Mouse (Mus musculus) intestine, embryonic 14.5 days (tissue): ENCODE measurements around the gene Fgfr2. TPM values are rescaled to one million over a fixed set of nuclear protein-coding genes. Genes with fewer than 3 reads are reported as not detected.

Source experiments
- ATAC-seq: fragments of 200-750 bp; cut with Nextera tagmentation; replicated peaks from 2 replicates; pipeline ENCODE4 v1.8.0; 2017; ENCODE audit warnings: low read depth, moderate number of reproducible peaks, moderate TSS enrichment, moderate library complexity; ENCODE audit not compliant: low FRiP score, low TSS enrichment
- DNase-seq: peaks from one replicate; pipeline ENCODE4 v3.0.0-alpha.2; 2018; ENCODE audit warnings: low spot score
- H3K27ac ChIP-seq: fragments of 300-500 bp; sonication (generic); 2 replicates; pipeline ENCODE4 v1.5.1; 2014; ENCODE audit warnings: low read depth, mild to moderate bottlenecking, control low read depth
- H3K27me3 ChIP-seq: fragments of 300-500 bp; sonication (generic); replicated peaks from 2 replicates; pipeline ENCODE4 v1.6.1; 2014; ENCODE audit warnings: low read length, control low read depth; ENCODE audit not compliant: control insufficient read depth, insufficient read depth
- H3K36me3 ChIP-seq: fragments of 300-500 bp; sonication (generic); 2 replicates; pipeline ENCODE4 v1.6.1; 2014; ENCODE audit warnings: low read length, control low read depth; ENCODE audit not compliant: control insufficient read depth, insufficient read depth
- H3K4me1 ChIP-seq: fragments of 300-500 bp; sonication (generic); replicated peaks from 2 replicates; pipeline ENCODE4 v1.6.1; 2014; ENCODE audit warnings: low read length, control low read depth, mixed read lengths; ENCODE audit not compliant: control insufficient read depth, insufficient read depth
- H3K4me2 ChIP-seq: fragments of 300-500 bp; sonication (generic); 2 replicates; pipeline ENCODE4 v1.6.1; 2014; ENCODE audit warnings: low read length
- H3K4me3 ChIP-seq: fragments of 300-500 bp; sonication (generic); 2 replicates; pipeline ENCODE4 v1.5.1; 2014; ENCODE audit warnings: low read depth, low read length, control low read depth, mixed read lengths
- H3K9ac ChIP-seq: fragments of 300-500 bp; sonication (generic); 2 replicates; pipeline ENCODE4 v1.6.1; 2014; ENCODE audit warnings: mild to moderate bottlenecking, low read length
- H3K9me3 ChIP-seq: fragments of 300-500 bp; sonication (generic); 2 replicates; pipeline ENCODE4 v1.6.1; 2016; ENCODE audit warnings: low read length, control low read depth; ENCODE audit not compliant: control insufficient read depth
- WGBS: fragments of 180-500 bp; shearing (Covaris S2); extraction: QIAGEN DNeasy Blood & Tissue Kit; methylation state at CpG from one replicate; pipeline ENCODE4 v1.1.7; 2014; 5-methylcytosine and 5-hydroxymethylcytosine counted together
- polyA plus RNA-seq: library from polyadenylated mRNA; unstranded; fragments of >200 nt; fragmentation: Nextera tagmentation; extraction: Ambion mirVana; gene quantifications from 2 replicates; pipeline ENCODE4 v1.2.1, GENCODE M21; 2014

Fgfr2 gene
- polyA plus RNA-seq, 1 experiment from 2014 or later, result 105 TPM

DNA sequence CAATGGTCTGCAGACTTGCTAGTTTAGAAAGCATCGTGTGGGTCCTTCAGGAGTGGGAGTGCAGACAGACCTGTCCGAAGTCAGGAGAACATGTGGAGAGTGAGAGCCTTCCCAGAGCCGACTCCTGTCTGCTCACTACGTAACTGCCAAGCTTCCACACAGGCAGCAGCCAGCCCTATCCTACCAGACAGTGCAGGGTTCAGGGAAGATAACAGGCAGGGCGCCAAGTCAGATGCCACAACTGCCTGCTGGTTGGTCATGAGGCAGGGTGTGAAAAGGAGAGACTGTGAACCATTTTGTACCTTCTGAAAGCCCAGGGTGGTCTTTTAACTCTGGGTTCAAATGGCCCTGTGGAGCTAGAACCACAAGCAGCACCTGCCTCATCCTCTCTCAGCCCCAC is 553.1 kb downstream of the Fgfr2 start:
- Histone ChIP-seq H3K4me2 (no peak overlapping the region), H3K4me3 (no peak overlapping the region), H3K27me3 (no peaks in the 10 kb centered on the region), H3K36me3 (peaks cover 45% of the 10 kb centered on the region), H3K27ac (no peak overlapping the region), H3K4me1 (0 out of 2 replicates have a peak, but pooled peaks cover 3% of the 10 kb centered on the region), H3K9me3 (no peaks in the 10 kb centered on the region), H3K9ac (no peak overlapping the region)
- DNase-seq (no peak), ATAC-seq (no peak)
- 63% methylated on average over 5 of the region's 5 CpGs for WGBS

DNA sequence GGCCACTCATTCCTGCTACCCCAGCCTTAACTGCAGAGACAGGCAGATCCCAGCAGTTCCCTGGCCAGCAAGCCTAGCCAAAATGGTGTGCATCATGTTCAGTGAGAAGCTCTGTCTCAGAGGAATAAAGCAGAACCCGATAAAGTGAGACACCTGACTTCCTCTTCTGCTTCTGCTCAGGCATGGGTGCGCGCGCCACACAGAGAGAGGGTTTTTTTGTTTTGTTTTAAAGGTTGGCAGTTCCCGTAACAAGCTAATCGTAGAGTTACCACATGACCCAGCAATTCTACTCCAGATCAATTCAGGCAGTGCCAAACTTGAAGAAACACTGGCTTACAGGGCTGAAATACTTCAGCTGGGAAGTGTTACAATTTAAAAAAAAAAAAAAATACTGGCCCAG is 554.3 kb downstream of the Fgfr2 start:
- no peak overlapping the region for H3K27ac ChIP-seq
- DNase-seq (no peak), ATAC-seq (no peak)
- no peaks in the 10 kb centered on the region for H3K9me3 ChIP-seq
- no peak overlapping the region for H3K4me3 ChIP-seq
- H3K4me1 ChIP-seq, result 0 out of 2 replicates have a peak, but pooled peaks cover 3% of the 10 kb centered on the region
- H3K4me2 ChIP-seq, result no peak overlapping the region
- WGBS, result 88% methylated on average over 6 of the region's 6 CpGs
- no peaks in the 10 kb centered on the region for H3K27me3 ChIP-seq
- peaks cover 58% of the 10 kb centered on the region for H3K36me3 ChIP-seq
- no peak overlapping the region for H3K9ac ChIP-seq

DNA sequence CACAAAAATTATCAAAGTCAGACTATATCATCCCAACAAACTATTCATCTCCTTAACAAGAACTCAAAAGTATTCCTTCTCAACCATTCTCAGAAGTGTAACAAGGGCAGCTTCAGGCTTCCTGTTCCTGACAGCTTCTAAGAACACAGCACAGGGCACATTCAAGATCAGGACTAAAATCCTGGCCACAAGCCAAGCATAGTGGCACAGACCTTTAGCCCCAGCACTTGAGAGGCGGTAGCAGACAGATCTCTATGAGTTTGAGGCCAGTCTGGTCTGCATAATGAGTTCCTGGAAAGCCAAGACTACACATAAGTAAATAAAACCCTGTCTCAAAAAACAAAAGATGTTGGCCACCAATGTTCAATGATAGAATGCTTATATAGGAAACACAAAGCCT is 557.3 kb downstream of the Fgfr2 start:
- H3K27ac ChIP-seq, result no peak overlapping the region
- no peak overlapping the region for H3K9ac ChIP-seq
- no peak overlapping the region for H3K4me3 ChIP-seq
- peaks cover 88% of the 10 kb centered on the region for H3K36me3 ChIP-seq
- no peak overlapping the region for H3K4me2 ChIP-seq
- no peaks in the 10 kb centered on the region for H3K27me3 ChIP-seq
- no peaks in the 10 kb centered on the region for H3K9me3 ChIP-seq
- no peak for ATAC-seq
- DNase-seq, result no peak
- WGBS, result 56% methylated on average over 1 of the region's 1 CpGs
- H3K4me1 ChIP-seq, result no peaks in the 10 kb centered on the region

DNA sequence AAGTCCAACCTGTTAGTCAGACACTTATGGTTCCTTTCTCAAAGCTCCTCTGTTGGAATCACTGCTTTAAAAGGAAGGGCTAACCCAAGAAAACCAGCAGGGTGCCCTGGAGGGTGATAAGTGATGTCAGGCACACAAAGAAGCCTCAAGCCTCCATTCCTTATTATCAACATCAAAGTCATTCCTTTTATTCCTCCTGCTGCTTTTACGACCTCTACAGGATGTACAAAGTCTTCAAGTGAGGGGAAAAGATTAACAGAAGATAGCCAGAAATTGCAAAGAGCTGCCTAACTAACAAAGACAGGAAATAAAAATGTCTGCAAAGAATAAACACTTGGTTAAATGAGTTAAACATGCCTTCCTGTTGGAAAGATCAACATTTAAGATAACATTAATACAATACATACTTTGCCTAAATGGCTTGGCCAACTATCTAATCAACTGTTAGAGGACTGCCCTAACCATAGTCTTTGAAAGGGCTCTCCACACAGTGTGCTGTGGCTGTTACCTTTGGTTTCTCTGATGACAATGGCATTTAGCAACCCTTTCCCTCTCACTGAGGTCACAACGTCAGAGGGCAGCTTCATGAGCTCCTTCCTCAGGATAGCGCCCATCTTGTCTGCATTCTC is 563.9 kb downstream of the Fgfr2 start:
- 35% methylated on average over 3 of the region's 3 CpGs for WGBS

DNA sequence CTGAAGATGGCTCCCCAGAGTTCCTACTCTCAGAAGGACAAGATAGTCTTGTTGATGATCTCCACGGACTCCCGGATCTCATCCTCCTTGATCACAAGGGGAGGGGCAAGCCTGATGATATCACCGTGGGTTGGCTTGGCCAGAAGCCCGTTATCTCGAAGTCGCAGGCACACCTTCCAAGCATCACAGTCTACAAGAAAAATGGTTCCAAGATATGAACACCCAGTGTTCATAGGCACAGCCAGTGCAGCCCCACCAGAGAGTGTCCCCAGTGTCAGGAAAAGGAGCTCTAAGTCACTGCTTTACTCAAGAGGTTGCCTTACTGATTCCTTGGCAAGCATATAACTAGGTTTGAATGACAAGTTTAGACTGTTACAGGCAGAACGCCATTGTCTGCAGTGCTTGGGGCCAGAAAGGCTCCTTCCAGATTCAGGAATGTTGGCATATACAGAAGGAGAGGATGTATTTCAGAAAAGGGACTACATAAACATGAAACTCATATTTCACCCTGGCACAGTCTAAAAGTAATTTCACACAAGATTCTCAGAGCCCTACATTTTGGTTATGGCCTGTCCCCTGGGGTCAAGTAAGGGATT is 564.9 kb downstream of the Fgfr2 start:
- Histone ChIP-seq H3K27ac (no peak overlapping the region), H3K4me2 (no peak overlapping the region), H3K27me3 (no peaks in the 10 kb centered on the region), H3K4me1 (no peaks in the 10 kb centered on the region), H3K4me3 (no peak overlapping the region), H3K9me3 (no peaks in the 10 kb centered on the region), H3K36me3 (peaks cover 64% of the 10 kb centered on the region), H3K9ac (no peak overlapping the region)
- ATAC-seq (no peak), DNase-seq (no peak)
- 88% methylated on average over 7 of the region's 7 CpGs for WGBS

More for the DNA sequence above, 563.9 kb downstream of the Fgfr2 start:
- ATAC-seq, result no peak
- peaks cover 74% of the 10 kb centered on the region for H3K36me3 ChIP-seq
- DNase-seq, result no peak
- no peaks in the 10 kb centered on the region for H3K9me3 ChIP-seq
- H3K4me1 ChIP-seq, result no peaks in the 10 kb centered on the region
- H3K27ac ChIP-seq, result no peak overlapping the region
- no peaks in the 10 kb centered on the region for H3K27me3 ChIP-seq
- H3K9ac ChIP-seq, result no peak overlapping the region
- no peak overlapping the region for H3K4me3 ChIP-seq
- H3K4me2 ChIP-seq, result no peak overlapping the region

DNA sequence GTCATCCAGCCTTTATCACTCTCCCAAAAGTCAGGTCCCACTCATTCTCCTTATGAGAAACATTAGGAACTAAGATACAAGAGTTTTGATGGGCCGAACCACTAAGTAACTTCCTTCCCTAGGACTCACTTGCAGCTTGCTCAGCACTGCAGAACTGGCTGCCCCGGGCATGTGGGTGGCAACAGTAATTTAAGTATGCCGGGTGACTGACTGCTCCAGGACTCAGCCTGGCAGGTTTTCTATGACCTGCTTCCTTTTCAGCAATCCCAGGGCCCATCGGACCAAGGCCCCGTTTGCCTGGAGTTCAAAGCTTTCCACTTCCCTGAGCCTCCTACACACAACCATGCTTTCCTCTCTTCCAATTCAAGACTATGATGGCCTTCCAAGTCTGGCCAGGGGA is 566.6 kb downstream of the Fgfr2 start:
- Histone ChIP-seq H3K36me3 (peaks cover 48% of the 10 kb centered on the region), H3K4me2 (no peak overlapping the region), H3K9me3 (no peaks in the 10 kb centered on the region), H3K9ac (no peak overlapping the region), H3K4me1 (no peaks in the 10 kb centered on the region), H3K27ac (no peak overlapping the region), H3K27me3 (no peaks in the 10 kb centered on the region), H3K4me3 (no peak overlapping the region)
- WGBS, result 84% methylated on average over 5 of the region's 5 CpGs
- DNase-seq (no peak), ATAC-seq (no peak)

DNA sequence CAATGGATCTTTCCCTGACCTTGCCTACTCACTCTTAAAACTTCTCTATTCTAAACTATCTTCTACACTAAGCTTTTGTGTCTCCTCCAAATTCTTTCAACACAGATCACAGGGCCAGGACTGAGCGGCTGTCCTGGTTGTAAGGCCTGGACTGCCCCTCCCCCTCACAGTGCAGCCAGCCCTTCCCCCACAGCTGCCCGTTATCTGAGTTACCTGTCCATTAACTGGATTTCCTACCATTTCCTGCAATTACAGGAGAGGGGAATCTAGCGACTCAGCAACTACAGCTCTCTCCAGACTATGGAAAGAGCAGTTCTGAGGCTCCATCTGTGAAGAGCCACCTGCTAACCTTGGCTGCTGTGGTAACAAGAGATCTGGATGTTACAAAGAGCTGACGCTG is 567.2 kb downstream of the Fgfr2 start:
- H3K9me3 ChIP-seq, result no peaks in the 10 kb centered on the region
- H3K36me3 ChIP-seq, result peaks cover 41% of the 10 kb centered on the region
- no peak overlapping the region for H3K4me3 ChIP-seq
- ATAC-seq (no peak), DNase-seq (no peak)
- no peak overlapping the region for H3K9ac ChIP-seq
- H3K4me2 ChIP-seq, result no peak overlapping the region
- no peaks in the 10 kb centered on the region for H3K4me1 ChIP-seq
- no peak overlapping the region for H3K27ac ChIP-seq
- WGBS, result 29% methylated on average over 4 of the region's 4 CpGs
- H3K27me3 ChIP-seq, result no peaks in the 10 kb centered on the region

DNA sequence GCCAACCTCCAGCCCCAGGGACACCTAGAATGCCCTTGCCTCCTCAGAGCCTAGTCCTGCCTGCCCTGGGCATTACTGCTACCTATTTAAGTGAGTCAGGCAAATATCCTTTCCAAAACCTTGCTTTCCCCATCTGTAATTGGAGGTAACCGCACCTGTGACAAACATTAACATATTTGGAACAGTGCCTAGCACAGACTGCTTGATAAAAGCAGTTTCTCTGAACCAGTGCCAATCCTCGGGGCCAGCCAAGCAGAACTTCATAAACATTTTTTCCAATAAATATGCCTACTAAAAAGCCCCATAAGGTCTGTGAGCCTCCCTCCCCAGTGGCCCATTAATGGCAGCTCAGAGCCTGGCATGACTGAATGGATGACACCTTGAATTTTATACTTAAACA is 569.1 kb downstream of the Fgfr2 start:
- H3K4me1 ChIP-seq, result no peaks in the 10 kb centered on the region
- no peak overlapping the region for H3K4me2 ChIP-seq
- no peaks in the 10 kb centered on the region for H3K9me3 ChIP-seq
- H3K27me3 ChIP-seq, result no peaks in the 10 kb centered on the region
- no peak overlapping the region for H3K27ac ChIP-seq
- H3K9ac ChIP-seq, result no peak overlapping the region
- WGBS, result 73% methylated on average over 2 of the region's 2 CpGs
- DNase-seq (no peak), ATAC-seq (no peak)
- no peak overlapping the region for H3K4me3 ChIP-seq
- H3K36me3 ChIP-seq, result peaks cover 23% of the 10 kb centered on the region
